Mouse (Mus musculus) megakaryocyte, embryonic 14.5 days (primary cell): ENCODE results near the gene Gm27029.

ENCODE experiments used
- FLI1 ChIP-seq: IDR thresholded peaks from 2 replicates; pipeline ENCODE4 v1.6.1; 2012; ENCODE audit warnings: low read length, inconsistent platforms, mixed read lengths
- GATA1 ChIP-seq: IDR thresholded peaks from 3 replicates; pipeline ENCODE4 v1.6.1; 2012; ENCODE audit warnings: mixed read lengths, low read length, inconsistent platforms, borderline replicate concordance

DNA sequence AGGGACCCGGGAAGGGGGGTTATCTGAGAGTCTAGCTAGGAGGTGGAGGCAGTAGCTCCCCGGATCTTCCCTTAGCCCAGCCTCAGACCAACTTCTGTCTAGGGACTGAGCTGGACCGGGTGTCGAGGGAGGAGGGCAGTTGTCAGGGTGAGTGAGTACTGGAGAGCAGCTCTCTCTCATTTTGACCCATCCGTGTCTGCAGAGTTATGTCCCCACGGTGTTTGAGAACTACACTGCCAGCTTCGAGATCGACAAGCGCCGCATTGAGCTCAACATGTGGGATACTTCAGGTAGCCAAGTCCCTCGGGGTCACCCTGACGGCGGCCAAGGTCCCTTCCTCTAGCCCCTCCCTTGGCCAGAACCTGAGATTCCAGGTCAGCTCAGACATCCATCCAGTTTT, 44.1 kb upstream of the Gm27029 start:
- TF ChIP-seq GATA1 (no peak), FLI1 (no peak)
